Mouse (Mus musculus) lung, postnatal 0 days (tissue): ENCODE measurements at regions not wholly inside any gene's neighbourhood (a gene's known extent, or its start where the extent isn't known, plus 50 kb on each side); places are given as distances from the start of the nearest gene placed in this dataset.

Source experiments
- CTCF ChIP-seq: IDR thresholded peaks from 2 replicates; pipeline ENCODE4 v1.5.1; 2016; ENCODE audit warnings: antibody characterized with exemption, mild to moderate bottlenecking
- EP300 ChIP-seq: IDR thresholded peaks from 2 replicates; pipeline ENCODE4 v1.6.1; 2016; ENCODE audit warnings: antibody characterized with exemption, mild to moderate bottlenecking, control low read depth

DNA sequence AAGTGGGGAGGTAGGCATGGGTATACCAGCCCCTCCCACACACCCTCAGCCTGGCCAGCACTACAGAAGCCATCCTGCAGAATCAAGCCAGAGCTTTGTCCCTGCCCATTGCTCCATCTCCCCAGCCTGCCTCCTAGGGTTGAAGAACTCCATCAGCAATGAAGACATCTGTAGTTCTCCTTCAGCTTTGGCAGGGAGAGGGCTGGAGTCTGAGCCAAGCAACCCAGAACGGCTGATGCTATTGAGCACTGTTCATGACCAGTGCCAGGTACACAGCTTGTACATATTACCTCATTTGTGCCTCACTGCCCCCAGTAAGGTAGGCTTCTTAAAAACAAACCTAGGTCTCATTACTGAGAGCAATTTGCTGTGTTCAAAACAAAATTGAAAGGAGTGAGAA is 77.4 kb upstream of the Ttc34 start:
- no peak for TF ChIP-seq CTCF
- TF ChIP-seq EP300, result no peak
